Mouse (Mus musculus) CH12F3 (cell line): Measurements from ENCODE around the gene Creg1.

Experiments used
- in situ Hi-C: fragments of 300-500 bp; cut with MboI; formaldehyde crosslinking; loops from 2 replicates; pipeline ENCODE4 v1.14.3; 2020; ENCODE audit warnings: low sequenced_read_pairs

The Creg1 gene

GRCm38 (mm10) chr1:165822031-165822430 lies 58.5 kb downstream of the Creg1 start:
- in situ Hi-C loops, result no loop called here
